Mouse (Mus musculus): Measurements from ENCODE around the gene Slamf6. TPM values are rescaled to one million over a fixed set of nuclear protein-coding genes. Genes with fewer than 3 reads are reported as not detected.
A peak's percentile ranks its signal among the peaks of the same experiment; 100 is the strongest.

Gene Slamf6
- polyA plus RNA-seq, 1 experiment: 17.1 TPM

- Histone ChIP-seq H3K36me3 (ENCODE audit: control insufficient read depth, insufficient read depth, low read length) (peaks cover 44% of the 10 kb centered on the region), H3K27me3 (ENCODE audit: control insufficient read depth, insufficient read depth, low read length) (no peaks in the 10 kb centered on the region), H3K27ac (ENCODE audit: insufficient read depth, low read length) (peak overlapping the region; percentile 53), H3K4me3 (ENCODE audit: extremely low read depth, insufficient read depth, insufficient read length) (no peak overlapping the region), H3K4me1 (ENCODE audit: control insufficient read depth, insufficient read depth, insufficient read length) (no peaks in the 10 kb centered on the region; the same call in 1 of the 2 replicates)
- DNase-seq (ENCODE audit: low read depth in 1 of 2, low spot score in 2 of 2): no peak
- no peak for TF ChIP-seq POLR2A (IDR thresholded peaks at IDR 0.05; ENCODE audit: low read depth, low read length)
- no peak for TF ChIP-seq CTCF (IDR thresholded peaks at IDR 0.05; ENCODE audit: extremely low read depth, insufficient read depth, insufficient read length, insufficient replicate concordance)
- WGBS: 69% methylated on average over 14 of the region's 14 CpGs
These were observed 21.9 kb downstream of the Slamf6 start for GRCm38 (mm10) chr1:171938952-171939948.

GRCm38 (mm10) chr1:171940626-171941025, 23.3 kb downstream of the Slamf6 start:
- Histone ChIP-seq H3K27ac (ENCODE audit: insufficient read depth, low read length) (no peak overlapping the region), H3K27me3 (ENCODE audit: control insufficient read depth, insufficient read depth, low read length) (no peaks in the 10 kb centered on the region), H3K4me3 (ENCODE audit: extremely low read depth, insufficient read depth, insufficient read length) (no peak overlapping the region), H3K36me3 (ENCODE audit: control insufficient read depth, insufficient read depth, low read length) (peaks cover 42% of the 10 kb centered on the region), H3K4me1 (ENCODE audit: control insufficient read depth, insufficient read depth, insufficient read length) (no peaks in the 10 kb centered on the region; the same call in 1 of the 2 replicates)
- WGBS: 86% methylated on average over 6 of the region's 6 CpGs
- DNase-seq (ENCODE audit: low read depth in 1 of 2, low spot score in 2 of 2): no peak
- no peak for TF ChIP-seq CTCF (IDR thresholded peaks at IDR 0.05; ENCODE audit: extremely low read depth, insufficient read depth, insufficient read length, insufficient replicate concordance)
- no peak for TF ChIP-seq POLR2A (IDR thresholded peaks at IDR 0.05; ENCODE audit: low read depth, low read length)

GRCm38 (mm10) chr1:171946447-171946995, 29.2 kb downstream of the Slamf6 start:
- no peak for DNase-seq (ENCODE audit: low read depth in 1 of 2, low spot score in 2 of 2)
- no peak overlapping the region for H3K27ac ChIP-seq (ENCODE audit: insufficient read depth, low read length)
- H3K4me3 ChIP-seq (ENCODE audit: extremely low read depth, insufficient read depth, insufficient read length): no peak overlapping the region
- TF ChIP-seq CTCF (IDR thresholded peaks at IDR 0.05; ENCODE audit: extremely low read depth, insufficient read depth, insufficient read length, insufficient replicate concordance) (no peak), POLR2A (IDR thresholded peaks at IDR 0.05; ENCODE audit: low read depth, low read length) (no peak)
- peaks cover 16% of the 10 kb centered on the region for H3K36me3 ChIP-seq (ENCODE audit: control insufficient read depth, insufficient read depth, low read length)
- WGBS: 87% methylated on average over 6 of the region's 6 CpGs
- H3K27me3 ChIP-seq (ENCODE audit: control insufficient read depth, insufficient read depth, low read length): no peaks in the 10 kb centered on the region
- peaks cover 4% of the 10 kb centered on the region; the same call in 1 of the 2 replicates for H3K4me1 ChIP-seq (ENCODE audit: control insufficient read depth, insufficient read depth, insufficient read length)

- no peak for DNase-seq (ENCODE audit: low read depth in 1 of 2, low spot score in 2 of 2)
- peaks cover 4% of the 10 kb centered on the region; the same call in 1 of the 2 replicates for H3K4me1 ChIP-seq (ENCODE audit: control insufficient read depth, insufficient read depth, insufficient read length)
- no peak overlapping the region for H3K4me3 ChIP-seq (ENCODE audit: extremely low read depth, insufficient read depth, insufficient read length)
- peaks cover 2% of the 10 kb centered on the region; the same call in 1 of the 2 replicates for H3K36me3 ChIP-seq (ENCODE audit: control insufficient read depth, insufficient read depth, low read length)
- TF ChIP-seq CTCF (IDR thresholded peaks at IDR 0.05; ENCODE audit: extremely low read depth, insufficient read depth, insufficient read length, insufficient replicate concordance) (no peak), POLR2A (IDR thresholded peaks at IDR 0.05; ENCODE audit: low read depth, low read length) (no peak)
- 86% methylated on average over 11 of the region's 11 CpGs for WGBS
- no peak overlapping the region for H3K27ac ChIP-seq (ENCODE audit: insufficient read depth, low read length)
- H3K27me3 ChIP-seq (ENCODE audit: control insufficient read depth, insufficient read depth, low read length): no peaks in the 10 kb centered on the region
These were observed 31.0 kb downstream of the Slamf6 start for GRCm38 (mm10) chr1:171948161-171948945.

GRCm38 (mm10) chr1:171948946-171949508, 31.7 kb downstream of the Slamf6 start:
- peaks cover 4% of the 10 kb centered on the region; the same call in 1 of the 2 replicates for H3K4me1 ChIP-seq (ENCODE audit: control insufficient read depth, insufficient read depth, insufficient read length)
- 52% methylated on average over 6 of the region's 6 CpGs for WGBS
- TF ChIP-seq CTCF (IDR thresholded peaks at IDR 0.05; ENCODE audit: extremely low read depth, insufficient read depth, insufficient read length, insufficient replicate concordance): no peak
- TF ChIP-seq POLR2A (IDR thresholded peaks at IDR 0.05; ENCODE audit: low read depth, low read length): no peak

GRCm38 (mm10) chr1:171955071-171955470, 37.8 kb downstream of the Slamf6 start:
- peak overlapping the region; percentile 60 for H3K27ac ChIP-seq (ENCODE audit: insufficient read depth, low read length)
- no peak overlapping the region for H3K4me3 ChIP-seq (ENCODE audit: extremely low read depth, insufficient read depth, insufficient read length)
- 13% methylated on average over 6 of the region's 6 CpGs for WGBS
- no peaks in the 10 kb centered on the region for H3K27me3 ChIP-seq (ENCODE audit: control insufficient read depth, insufficient read depth, low read length)
- TF ChIP-seq POLR2A (IDR thresholded peaks at IDR 0.05; ENCODE audit: low read depth, low read length): no peak
- no peak for TF ChIP-seq CTCF (IDR thresholded peaks at IDR 0.05; ENCODE audit: extremely low read depth, insufficient read depth, insufficient read length, insufficient replicate concordance)
- no peaks in the 10 kb centered on the region for H3K36me3 ChIP-seq (ENCODE audit: control insufficient read depth, insufficient read depth, low read length)
- DNase-seq (ENCODE audit: low read depth in 1 of 2, low spot score in 2 of 2): peak; percentile 41 to 47
- H3K4me1 ChIP-seq (ENCODE audit: control insufficient read depth, insufficient read depth, insufficient read length): peaks cover 15% of the 10 kb centered on the region; the same call in 1 of the 2 replicates

More at GRCm38 (mm10) chr1:171948946-171949508, 31.7 kb downstream of the Slamf6 start:
- H3K27ac ChIP-seq (ENCODE audit: insufficient read depth, low read length): no peak overlapping the region
- peaks cover 2% of the 10 kb centered on the region; the same call in 1 of the 2 replicates for H3K36me3 ChIP-seq (ENCODE audit: control insufficient read depth, insufficient read depth, low read length)
- no peaks in the 10 kb centered on the region for H3K27me3 ChIP-seq (ENCODE audit: control insufficient read depth, insufficient read depth, low read length)
- DNase-seq (ENCODE audit: low read depth in 1 of 2, low spot score in 2 of 2): peak in 1 of 2 experiments; percentile 29
- no peak overlapping the region for H3K4me3 ChIP-seq (ENCODE audit: extremely low read depth, insufficient read depth, insufficient read length)

Data from spleen, adult 2 months (tissue).